Mouse (Mus musculus): ENCODE measurements around the gene Kif27. TPM values are rescaled to one million over a fixed set of nuclear protein-coding genes. Genes with fewer than 3 reads are reported as not detected.
A peak's percentile ranks its signal among the peaks of the same experiment; 100 is the strongest.
"Not testable (repeated sequence)": the region's sequence is repeated elsewhere in the genome, so short reads cannot be mapped to it uniquely, and the experiment has no call there.

The Kif27 gene
- polyA plus RNA-seq, 1 experiment from 2014 or later = 0.11 TPM

DNA sequence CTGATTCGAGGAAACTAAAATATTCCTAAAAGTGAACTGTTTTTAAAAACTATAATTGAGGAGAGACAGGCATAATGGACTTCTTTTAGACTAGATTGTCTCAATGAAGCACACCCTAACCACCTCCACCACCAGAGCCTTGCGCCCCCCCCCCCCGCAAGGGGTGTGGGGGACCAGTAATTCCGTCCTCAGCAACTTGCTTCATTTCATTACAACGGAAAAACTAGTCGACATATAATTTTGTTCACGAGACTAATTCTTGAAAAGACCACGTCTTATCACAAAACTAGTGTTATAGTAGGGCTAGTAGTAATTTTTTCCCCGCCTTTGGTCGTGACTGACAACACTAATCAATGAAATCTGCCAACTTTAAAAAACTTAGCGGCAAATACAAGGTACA lies 41.7 kb upstream of the Kif27 start:
- no peak for TF ChIP-seq EP300 (optimal IDR thresholded peaks at IDR 0.05)
- Histone ChIP-seq H3K27me3 (ENCODE audit: control insufficient read depth, insufficient read depth, low read length) (no peaks in the 10 kb centered on the region), H3K4me1 (replicated peaks; ENCODE audit: control insufficient read depth, insufficient read depth) (no peaks in the 10 kb centered on the region), H3K27ac (replicated peaks) (no peak overlapping the region), H3K36me3 (ENCODE audit: control insufficient read depth, insufficient read depth, low read length) (peaks cover 11% of the 10 kb centered on the region), H3K9ac (ENCODE audit: low read length) (peak overlapping the region; percentile 99), H3K9me3 (ENCODE audit: control insufficient read depth, low read length) (no peaks in the 10 kb centered on the region), H3K4me3 (ENCODE audit: low read depth, low read length) (peak overlapping the region; percentile 100), H3K4me2 (replicated peaks; ENCODE audit: low read depth) (peak overlapping the region; percentile 44)
- under 1% methylated on average over 11 of the region's 11 CpGs for WGBS
- ATAC-seq (ENCODE audit: low FRiP score, low TSS enrichment) = no peak
- no peak for DNase-seq (ENCODE audit: low spot score)

GRCm38 (mm10) chr13:58397651-58398050 lies 38.7 kb upstream of the Kif27 start:
- no peak overlapping the region for H3K27ac ChIP-seq (replicated peaks)
- no peaks in the 10 kb centered on the region for H3K27me3 ChIP-seq (ENCODE audit: control insufficient read depth, insufficient read depth, low read length)
- H3K9me3 ChIP-seq (ENCODE audit: control insufficient read depth, low read length) = no peaks in the 10 kb centered on the region
- H3K36me3 ChIP-seq (ENCODE audit: control insufficient read depth, insufficient read depth, low read length) = peaks cover 20% of the 10 kb centered on the region
- H3K4me2 ChIP-seq (replicated peaks; ENCODE audit: low read depth) = no peak overlapping the region
- no peak for DNase-seq (ENCODE audit: low spot score)
- TF ChIP-seq CTCF (IDR thresholded peaks at IDR 0.05; ENCODE audit: low read depth) (no peak), EP300 (optimal IDR thresholded peaks at IDR 0.05) (no peak)
- no peak for ATAC-seq (ENCODE audit: low FRiP score, low TSS enrichment)
- H3K4me1 ChIP-seq (replicated peaks; ENCODE audit: control insufficient read depth, insufficient read depth) = no peaks in the 10 kb centered on the region
- H3K4me3 ChIP-seq (ENCODE audit: low read depth, low read length) = no peak overlapping the region
- H3K9ac ChIP-seq (ENCODE audit: low read length) = no peak overlapping the region
- WGBS = 84% methylated on average over 13 of the region's 13 CpGs

DNA sequence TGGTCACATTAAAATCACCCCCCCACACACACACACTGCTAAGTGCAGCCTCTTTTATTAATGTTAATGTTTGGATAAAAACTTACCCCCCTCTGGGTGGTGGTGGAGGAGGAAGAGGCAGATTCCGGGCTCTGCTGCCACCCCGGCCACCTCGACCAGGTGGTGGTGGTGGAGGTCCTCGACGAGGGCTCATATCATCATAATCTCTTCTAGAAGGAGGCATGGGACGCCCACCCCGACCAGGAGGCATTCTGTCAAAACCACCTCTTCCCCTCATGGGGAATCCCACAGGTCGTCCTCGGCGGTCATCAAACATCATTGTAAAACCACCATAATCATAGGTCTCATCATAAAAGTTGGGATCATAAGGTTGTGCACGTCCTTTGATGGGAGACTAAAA lies 35.5 kb upstream of the Kif27 start:
- H3K36me3 ChIP-seq (ENCODE audit: control insufficient read depth, insufficient read depth, low read length) = peaks cover 22% of the 10 kb centered on the region
- not testable (repeated sequence) for H3K27me3 ChIP-seq (ENCODE audit: control insufficient read depth, insufficient read depth, low read length); H3K27ac ChIP-seq (replicated peaks); H3K9me3 ChIP-seq (ENCODE audit: control insufficient read depth, low read length); H3K9ac ChIP-seq (ENCODE audit: low read length); DNase-seq (ENCODE audit: low spot score); H3K4me1 ChIP-seq (replicated peaks; ENCODE audit: control insufficient read depth, insufficient read depth); H3K4me2 ChIP-seq (replicated peaks; ENCODE audit: low read depth); H3K4me3 ChIP-seq (ENCODE audit: low read depth, low read length)
- ATAC-seq (ENCODE audit: low FRiP score, low TSS enrichment) = 0 out of 2 replicates have a peak, but pooled peaks have one; percentile 48
- WGBS = 78% methylated on average over 11 of the region's 11 CpGs

DNA sequence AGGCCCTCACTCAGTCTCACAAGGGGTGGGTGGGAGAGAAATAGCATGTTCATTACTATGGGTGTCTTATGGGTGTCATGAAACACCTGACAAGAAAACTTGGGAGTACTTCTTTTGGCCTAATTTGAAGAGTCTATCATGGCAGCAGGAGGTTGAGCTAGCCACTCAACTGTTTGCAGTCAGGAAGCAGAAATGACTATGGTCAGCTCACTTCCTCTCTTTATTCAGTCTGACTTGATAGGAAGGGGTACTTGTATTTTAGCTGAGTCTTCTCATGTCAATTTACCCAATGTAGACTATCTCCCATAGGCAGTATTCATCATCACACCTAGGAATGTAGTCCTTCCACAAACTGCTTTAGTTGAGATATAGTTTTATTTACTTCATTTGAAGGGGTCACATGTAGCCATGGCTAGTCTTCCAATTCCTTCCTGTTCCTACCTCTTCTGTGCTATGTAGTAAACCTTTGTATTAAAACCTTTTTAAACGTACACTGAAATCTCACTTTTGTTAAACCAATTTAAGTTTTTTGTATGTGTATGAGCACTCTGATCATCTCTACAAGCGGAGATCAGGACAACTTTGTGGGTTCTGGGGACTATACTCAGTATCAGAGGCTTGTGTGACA lies 30.5 kb upstream of the Kif27 start:
- Histone ChIP-seq H3K4me3 (ENCODE audit: low read depth, low read length) (no peak overlapping the region), H3K9me3 (ENCODE audit: control insufficient read depth, low read length) (no peaks in the 10 kb centered on the region), H3K4me2 (replicated peaks; ENCODE audit: low read depth) (no peak overlapping the region), H3K27me3 (ENCODE audit: control insufficient read depth, insufficient read depth, low read length) (no peaks in the 10 kb centered on the region), H3K36me3 (ENCODE audit: control insufficient read depth, insufficient read depth, low read length) (0 out of 2 replicates have a peak, but pooled peaks cover 7% of the 10 kb centered on the region), H3K9ac (ENCODE audit: low read length) (no peak overlapping the region), H3K27ac (replicated peaks) (no peak overlapping the region), H3K4me1 (replicated peaks; ENCODE audit: control insufficient read depth, insufficient read depth) (no peaks in the 10 kb centered on the region)
- TF ChIP-seq CTCF (IDR thresholded peaks at IDR 0.05; ENCODE audit: low read depth) (no peak), EP300 (optimal IDR thresholded peaks at IDR 0.05) (no peak)
- WGBS = 78% methylated on average over 2 of the region's 2 CpGs
- ATAC-seq (ENCODE audit: low FRiP score, low TSS enrichment) (no peak), DNase-seq (ENCODE audit: low spot score) (no peak)

GRCm38 (mm10) chr13:58388379-58388778 lies 29.5 kb upstream of the Kif27 start:
- DNase-seq (ENCODE audit: low spot score) (no peak), ATAC-seq (ENCODE audit: low FRiP score, low TSS enrichment) (no peak)
- Histone ChIP-seq H3K4me2 (replicated peaks; ENCODE audit: low read depth) (no peak overlapping the region), H3K9me3 (ENCODE audit: control insufficient read depth, low read length) (no peaks in the 10 kb centered on the region), H3K27ac (replicated peaks) (no peak overlapping the region), H3K36me3 (ENCODE audit: control insufficient read depth, insufficient read depth, low read length) (0 out of 2 replicates have a peak, but pooled peaks cover 3% of the 10 kb centered on the region), H3K4me1 (replicated peaks; ENCODE audit: control insufficient read depth, insufficient read depth) (no peaks in the 10 kb centered on the region), H3K9ac (ENCODE audit: low read length) (no peak overlapping the region), H3K4me3 (ENCODE audit: low read depth, low read length) (no peak overlapping the region), H3K27me3 (ENCODE audit: control insufficient read depth, insufficient read depth, low read length) (no peaks in the 10 kb centered on the region)
- 43% methylated on average over 3 of the region's 3 CpGs for WGBS
- TF ChIP-seq CTCF (IDR thresholded peaks at IDR 0.05; ENCODE audit: low read depth) = no peak
- no peak for TF ChIP-seq EP300 (optimal IDR thresholded peaks at IDR 0.05)

DNA sequence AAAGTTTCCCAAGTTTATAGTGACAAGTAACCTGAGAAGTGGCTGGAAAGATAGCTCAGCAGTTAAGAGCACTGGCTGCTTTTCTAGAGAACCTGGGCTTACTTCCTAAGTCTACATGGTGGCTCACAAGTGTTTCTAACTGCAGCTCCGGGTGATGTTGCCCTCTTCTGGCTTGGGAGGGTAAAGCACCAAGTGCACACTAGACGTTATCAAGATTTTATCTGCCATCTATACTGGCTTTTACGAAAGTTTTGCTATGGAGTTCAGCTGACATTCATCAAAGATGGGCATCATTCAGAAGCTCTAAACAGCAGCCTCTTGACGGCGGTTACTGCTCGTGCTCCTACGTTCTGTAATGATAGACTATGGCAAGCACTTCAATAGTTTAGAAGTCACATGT lies 29.0 kb upstream of the Kif27 start:
- no peak overlapping the region for H3K4me3 ChIP-seq (ENCODE audit: low read depth, low read length)
- TF ChIP-seq EP300 (optimal IDR thresholded peaks at IDR 0.05) = no peak
- peak; percentile 88 for TF ChIP-seq CTCF (IDR thresholded peaks at IDR 0.05; ENCODE audit: low read depth)
- H3K4me1 ChIP-seq (replicated peaks; ENCODE audit: control insufficient read depth, insufficient read depth) = no peaks in the 10 kb centered on the region
- H3K27me3 ChIP-seq (ENCODE audit: control insufficient read depth, insufficient read depth, low read length) = no peaks in the 10 kb centered on the region
- 0 out of 2 replicates have a peak, but pooled peaks cover 3% of the 10 kb centered on the region for H3K36me3 ChIP-seq (ENCODE audit: control insufficient read depth, insufficient read depth, low read length)
- 5% methylated on average over 7 of the region's 7 CpGs for WGBS
- ATAC-seq (ENCODE audit: low FRiP score, low TSS enrichment) (peak; percentile 65), DNase-seq (ENCODE audit: low spot score) (peak; percentile 82)
- no peak overlapping the region for H3K9ac ChIP-seq (ENCODE audit: low read length)
- H3K4me2 ChIP-seq (replicated peaks; ENCODE audit: low read depth) = no peak overlapping the region
- H3K27ac ChIP-seq (replicated peaks) = no peak overlapping the region
- no peaks in the 10 kb centered on the region for H3K9me3 ChIP-seq (ENCODE audit: control insufficient read depth, low read length)
